Mouse (Mus musculus) megakaryocyte progenitor cell, adult 5-6 weeks (primary cell): Measurements from ENCODE around the gene Nxpe5. TPM values are rescaled to one million over a fixed set of nuclear protein-coding genes. Genes with fewer than 3 reads are reported as not detected.
A peak's percentile ranks its signal among the peaks of the same experiment; 100 is the strongest.

ENCODE experiments used
- ATAC-seq: replicated peaks from 2 replicates; pipeline ENCODE4 v1.8.0; 2016; ENCODE audit warnings: mild to moderate bottlenecking, moderate TSS enrichment, inconsistent platforms; ENCODE audit not compliant: poor library complexity
- total RNA-seq, 2 experiments: library from RNA; stranded (forward) in 1 of 2; stranded (reverse) in 1 of 2; fragments of 157-497, 149-512 nt in 1 of 2; fragments of 200-1000 nt in 1 of 2; gene quantifications; 2 replicates each; pipeline versions ENCODE4 v1.2.3 to v1.2.4; 2015 to 2017

Gene Nxpe5
- total RNA-seq, 2 experiments from 2014 or later = 0.94 to 2.2 TPM

GRCm38 (mm10) chr5:138251144-138251543 lies 25.4 kb downstream of the Nxpe5 start:
- ATAC-seq = no peak

- no peak for ATAC-seq
These were observed 27.4 kb downstream of the Nxpe5 start for GRCm38 (mm10) chr5:138253061-138253460.

GRCm38 (mm10) chr5:138255353-138256093 lies 29.8 kb downstream of the Nxpe5 start, which contains the start of gene Lamtor4:
Lamtor4 (plus strand) TSS chr5:138255482.
- peak; percentile 78 for ATAC-seq

GRCm38 (mm10) chr5:138256094-138256467 lies 30.4 kb downstream of the Nxpe5 start:
- ATAC-seq = no peak

GRCm38 (mm10) chr5:138256966-138257584 lies 31.4 kb downstream of the Nxpe5 start:
- peak; percentile 38 for ATAC-seq

GRCm38 (mm10) chr5:138257585-138257978 lies 31.9 kb downstream of the Nxpe5 start:
- no peak for ATAC-seq

- ATAC-seq = no peak
These were observed 32.4 kb downstream of the Nxpe5 start for GRCm38 (mm10) chr5:138258078-138258477.

- no peak for ATAC-seq
These were observed 32.8 kb downstream of the Nxpe5 start for GRCm38 (mm10) chr5:138258542-138258941.

GRCm38 (mm10) chr5:138258993-138259392 lies 33.3 kb downstream of the Nxpe5 start:
- ATAC-seq = no peak

- ATAC-seq = no peak
These were observed 34.4 kb downstream of the Nxpe5 start for GRCm38 (mm10) chr5:138260051-138260450.

- peak; percentile 11 for ATAC-seq
These were observed 35.1 kb downstream of the Nxpe5 start for GRCm38 (mm10) chr5:138260834-138261233.

- ATAC-seq = peak; percentile 6; the same call in 1 of the 2 replicates
These were observed 36.3 kb downstream of the Nxpe5 start for GRCm38 (mm10) chr5:138262001-138262400.

GRCm38 (mm10) chr5:138262582-138263240 lies 37.0 kb downstream of the Nxpe5 start:
- ATAC-seq = no peak

GRCm38 (mm10) chr5:138263260-138264206 lies 37.8 kb downstream of the Nxpe5 start, which contains the start of gene BC037034:
BC037034 (minus strand) TSS chr5:138264033.
- ATAC-seq = peak; percentile 71

GRCm38 (mm10) chr5:138264207-138264578 lies 38.5 kb downstream of the Nxpe5 start:
- ATAC-seq = peak; percentile 2; the same call in 1 of the 2 replicates

GRCm38 (mm10) chr5:138265712-138266111 lies 40.0 kb downstream of the Nxpe5 start:
- no peak for ATAC-seq

- no peak for ATAC-seq
These were observed 41.4 kb downstream of the Nxpe5 start for GRCm38 (mm10) chr5:138267114-138267513.

GRCm38 (mm10) chr5:138268980-138269379 lies 43.3 kb downstream of the Nxpe5 start:
- ATAC-seq = no peak

- no peak for ATAC-seq
These were observed 45.5 kb downstream of the Nxpe5 start for GRCm38 (mm10) chr5:138271232-138271631.

- no peak for ATAC-seq
These were observed 46.8 kb downstream of the Nxpe5 start, which contains the start of gene Gal3st4 for GRCm38 (mm10) chr5:138272409-138272923. Gal3st4 (minus strand) TSS chr5:138272840.
